In genomic region chr4:22395404-22395803, GRCm38 (mm10) we compare ENCODE assay signal across 26 mouse cellular contexts.
"Had no signal": no experiment of that assay in that cellular context is flagged by ENCODE, and none has a peak within 500 bp of the region (broad histone marks: within the 10 kb centered on the region; RNA-seq: fewer than 3 reads in every experiment).

No protein-coding gene starts in this region.

- H3K36me3 ChIP-seq: embryonic facial prominence, embryonic 12.5 days had no signal

- H3K27me3 ChIP-seq: embryonic facial prominence, embryonic 12.5 days; embryonic facial prominence, embryonic 13.5 days; embryonic facial prominence, embryonic 15.5 days; forebrain, embryonic 12.5 days; forebrain, embryonic 13.5 days; forebrain, embryonic 15.5 days had no signal

- ATAC-seq: forebrain, embryonic 13.5 days; forebrain, embryonic 14.5 days; forebrain, embryonic 15.5 days; forebrain, embryonic 16.5 days; forebrain, postnatal 0 days had no signal

- H3K27ac ChIP-seq: embryonic facial prominence, embryonic 10.5 days; embryonic facial prominence, embryonic 12.5 days; embryonic facial prominence, embryonic 13.5 days; embryonic facial prominence, embryonic 15.5 days; forebrain, embryonic 10.5 days; forebrain, embryonic 12.5 days; forebrain, embryonic 13.5 days; forebrain, embryonic 15.5 days; gastrocnemius, adult 2 months; heart, adult 2 months had no signal

- H3K9me3 ChIP-seq: embryonic facial prominence, embryonic 10.5 days; embryonic facial prominence, embryonic 12.5 days; embryonic facial prominence, embryonic 13.5 days; embryonic facial prominence, embryonic 15.5 days; forebrain, embryonic 13.5 days; forebrain, embryonic 15.5 days had no signal

- H3K4me3 ChIP-seq: embryonic facial prominence, embryonic 10.5 days; embryonic facial prominence, embryonic 12.5 days; embryonic facial prominence, embryonic 13.5 days; embryonic facial prominence, embryonic 15.5 days; erythroblast, embryonic 14.5 days; forebrain, embryonic 10.5 days; forebrain, embryonic 12.5 days; forebrain, embryonic 13.5 days; forebrain, embryonic 15.5 days; gastrocnemius, adult 2 months; heart, adult 2 months had no signal

- H3K4me1 ChIP-seq: embryonic facial prominence, embryonic 12.5 days; embryonic facial prominence, embryonic 13.5 days; embryonic facial prominence, embryonic 15.5 days had no signal

- H3K4me2 ChIP-seq: embryonic facial prominence, embryonic 12.5 days; embryonic facial prominence, embryonic 13.5 days; embryonic facial prominence, embryonic 15.5 days; forebrain, embryonic 12.5 days; forebrain, embryonic 13.5 days; forebrain, embryonic 15.5 days had no signal

- DNase-seq: cerebellum, adult 8-10 months; cerebellum, adult 9-10 months; cerebellum, adult 9-11 months; cerebellum, postnatal 10 days; cerebellum, postnatal 14 days; cerebellum, postnatal 25 days; cerebellum, postnatal 36 days; embryo, embryonic 11 days; forebrain, postnatal 0 days; gastrocnemius, adult 2 months; gastrocnemius, postnatal 14 days; gastrocnemius, postnatal 25 days; gastrocnemius, postnatal 36 days; heart, adult 18-20 months; heart, adult 2 months had no signal

- H3K9ac ChIP-seq: embryonic facial prominence, embryonic 12.5 days; embryonic facial prominence, embryonic 13.5 days; embryonic facial prominence, embryonic 15.5 days; forebrain, embryonic 12.5 days; forebrain, embryonic 13.5 days; forebrain, embryonic 15.5 days; forebrain, postnatal 0 days had no signal
